Mouse (Mus musculus): ENCODE results near the gene Tspan14. TPM values are rescaled to one million over a fixed set of nuclear protein-coding genes. Genes with fewer than 3 reads are reported as not detected.

Gene Tspan14
- 10.7 TPM for polyA plus RNA-seq (2014; fragmentation: Illumina TruSeq; extraction: RNeasy Lipid Tissue Mini Kit (QIAGEN cat#74804); ENCODE audit: low read depth, low replicate concordance)

DNA sequence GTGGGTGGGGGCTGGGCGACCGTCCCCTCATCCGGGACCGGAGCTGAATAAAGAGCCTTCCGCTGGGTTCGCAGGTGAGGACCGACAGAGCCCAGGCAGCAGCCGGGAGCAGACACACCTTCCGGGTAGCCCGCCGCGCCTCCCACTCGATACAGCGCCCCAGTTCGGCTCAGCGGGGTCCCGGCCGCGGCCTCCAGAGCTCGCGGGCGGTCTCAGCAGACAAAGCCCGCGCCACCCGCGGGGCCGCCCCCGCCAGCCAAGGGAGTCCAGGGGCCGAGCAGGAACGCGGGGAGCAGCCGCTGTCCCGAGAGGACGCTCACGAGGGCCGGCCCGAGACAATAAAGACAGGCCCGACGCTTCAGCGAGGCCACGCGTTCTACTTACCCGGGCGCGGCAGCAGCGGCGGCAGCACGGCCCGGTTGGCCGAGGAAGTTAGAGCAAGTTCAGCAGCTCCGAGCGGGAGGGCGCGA, at the start of gene Tspan14:
TSS of gene Tspan14 (minus strand) at position 416 of the 470 bp plus-strand sequence.

DNA sequence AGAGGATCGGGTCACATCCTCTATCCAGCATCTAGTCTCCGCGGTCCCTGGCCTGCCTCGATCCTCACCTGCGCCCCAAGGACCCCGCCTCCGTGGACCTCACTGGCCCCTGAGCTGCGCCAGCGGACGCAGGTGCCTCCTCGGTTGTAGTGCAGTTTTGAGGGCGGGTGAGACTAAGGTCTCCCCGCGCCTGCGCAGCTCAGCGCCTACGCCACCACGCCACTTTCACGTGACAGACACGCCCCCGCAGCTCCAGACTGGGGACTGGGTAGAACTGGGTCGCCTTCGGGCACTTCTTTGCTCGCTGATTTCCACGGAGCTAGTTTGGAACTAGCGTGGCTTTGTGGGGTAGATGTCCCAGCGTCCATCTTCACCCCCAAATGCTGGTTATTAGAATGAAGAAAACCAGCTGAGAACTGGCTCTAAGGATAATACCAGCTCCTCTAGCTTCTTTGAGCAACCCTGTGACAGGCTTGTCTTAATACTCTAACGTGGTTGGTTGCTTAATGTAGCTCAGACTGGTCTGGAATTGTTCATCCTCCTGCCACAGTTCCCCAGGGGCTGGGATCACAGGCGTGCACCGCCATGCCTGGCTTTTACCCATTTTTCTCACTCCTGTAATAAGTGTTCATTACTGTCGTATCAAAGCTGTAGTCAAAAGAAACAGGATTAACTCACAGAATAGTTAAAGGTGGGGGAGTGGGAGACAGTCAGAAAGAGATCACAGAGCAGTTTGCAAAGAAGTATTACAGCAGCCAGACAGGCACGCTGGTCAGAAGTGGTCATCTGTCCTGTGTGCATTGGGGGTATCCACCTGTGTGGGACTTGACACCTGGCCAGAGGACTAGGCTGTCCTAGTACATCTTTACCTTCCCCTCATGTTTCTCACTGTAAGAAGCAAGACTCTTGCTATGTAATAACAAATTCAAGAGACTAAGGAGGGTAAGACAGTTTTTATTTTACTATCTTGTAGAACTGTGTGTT, 47.3 kb upstream of the Tspan14 start, which contains the start of gene Fam213a:
TSS of gene Fam213a (minus strand) at position 159 of the 984 bp plus-strand sequence.

DNA sequence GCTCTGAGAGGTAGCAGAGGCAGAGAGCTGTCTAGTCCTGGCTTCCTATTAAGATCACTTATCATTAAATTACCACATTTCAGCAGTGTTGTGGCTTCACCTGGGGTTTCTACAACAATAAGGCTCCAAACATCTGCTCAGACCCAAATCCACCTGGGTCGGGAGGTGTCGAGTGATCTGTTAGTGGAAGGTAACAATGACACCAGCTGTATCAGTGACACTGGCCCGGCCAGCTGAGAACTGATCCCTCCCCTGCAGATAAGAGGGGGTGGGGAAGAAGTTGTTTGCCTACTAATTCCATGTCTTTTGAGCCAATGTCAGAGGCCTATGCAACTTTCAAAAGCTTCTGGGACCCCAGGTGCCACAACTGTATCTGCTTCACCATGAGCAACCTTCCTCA, 73.4 kb downstream of the Tspan14 start, which contains the start of gene Sh2d4b:
TSS of gene Sh2d4b (minus strand) at position 71 of the 400 bp plus-strand sequence.

Other genes starting within 250 kb of the Tspan14 start
- gene Sh2d4b, start 73.5 kb downstream of the Tspan14 start, polyA plus RNA-seq (2014; fragmentation: Illumina TruSeq; extraction: RNeasy Lipid Tissue Mini Kit (QIAGEN cat#74804); ENCODE audit: low read depth, low replicate concordance) = 1.5 TPM
- gene Fam213a, start 47.0 kb upstream of the Tspan14 start, polyA plus RNA-seq (2014; fragmentation: Illumina TruSeq; extraction: RNeasy Lipid Tissue Mini Kit (QIAGEN cat#74804); ENCODE audit: low read depth, low replicate concordance) = 183 TPM
- gene Dydc2, start 102.4 kb upstream of the Tspan14 start, polyA plus RNA-seq (2014; fragmentation: Illumina TruSeq; extraction: RNeasy Lipid Tissue Mini Kit (QIAGEN cat#74804); ENCODE audit: low read depth, low replicate concordance) = not detected
- gene Dydc1, start 106.1 kb upstream of the Tspan14 start, polyA plus RNA-seq (2014; fragmentation: Illumina TruSeq; extraction: RNeasy Lipid Tissue Mini Kit (QIAGEN cat#74804); ENCODE audit: low read depth, low replicate concordance) = 0.82 TPM
- gene Mat1a, start 138.2 kb upstream of the Tspan14 start, polyA plus RNA-seq (2014; fragmentation: Illumina TruSeq; extraction: RNeasy Lipid Tissue Mini Kit (QIAGEN cat#74804); ENCODE audit: low read depth, low replicate concordance) = not detected
- not detected for gene Sftpa1, start 165.0 kb upstream of the Tspan14 start, polyA plus RNA-seq (2014; fragmentation: Illumina TruSeq; extraction: RNeasy Lipid Tissue Mini Kit (QIAGEN cat#74804); ENCODE audit: low read depth, low replicate concordance)
- not detected for gene Mbl1, start 184.7 kb upstream of the Tspan14 start, polyA plus RNA-seq (2014; fragmentation: Illumina TruSeq; extraction: RNeasy Lipid Tissue Mini Kit (QIAGEN cat#74804); ENCODE audit: low read depth, low replicate concordance)
- not detected for gene Sftpd, start 218.3 kb upstream of the Tspan14 start, polyA plus RNA-seq (2014; fragmentation: Illumina TruSeq; extraction: RNeasy Lipid Tissue Mini Kit (QIAGEN cat#74804); ENCODE audit: low read depth, low replicate concordance)